Mouse (Mus musculus): Measurements from ENCODE around the gene Gm20388. TPM values are rescaled to one million over a fixed set of nuclear protein-coding genes. Genes with fewer than 3 reads are reported as not detected.

Gene Gm20388
- polyA plus RNA-seq, 1 experiment from 2014 or later: not detected

- H3K27me3 ChIP-seq (ENCODE audit: control insufficient read depth, insufficient read depth, low read length): no peaks in the 10 kb centered on the region
- no peaks in the 10 kb centered on the region; the same call in 1 of the 2 replicates for H3K36me3 ChIP-seq (ENCODE audit: control insufficient read depth, insufficient read depth, low read length)
- no peaks in the 10 kb centered on the region for H3K9me3 ChIP-seq (ENCODE audit: control insufficient read depth, low read length)
- 75% methylated on average over 7 of the region's 7 CpGs for WGBS
- no peak overlapping the region for H3K4me2 ChIP-seq (replicated peaks; ENCODE audit: low read depth, low read length)
- no peak overlapping the region for H3K27ac ChIP-seq (ENCODE audit: low read depth, low read length)
- H3K9ac ChIP-seq (ENCODE audit: low read depth, low read length): no peak overlapping the region
- ATAC-seq (ENCODE audit: low FRiP score, low TSS enrichment): no peak
- peaks cover 15% of the 10 kb centered on the region for H3K4me1 ChIP-seq (ENCODE audit: control insufficient read depth, insufficient read depth, low read length)
- H3K4me3 ChIP-seq (ENCODE audit: low read length): no peak overlapping the region
Observed at GRCm38 (mm10) chr8:121572121-121572520, 1661.5 kb downstream of the Gm20388 start.

GRCm38 (mm10) chr8:121573275-121573674 is 1662.6 kb downstream of the Gm20388 start:
- no peak overlapping the region for H3K4me3 ChIP-seq (ENCODE audit: low read length)
- H3K27me3 ChIP-seq (ENCODE audit: control insufficient read depth, insufficient read depth, low read length): no peaks in the 10 kb centered on the region
- no peaks in the 10 kb centered on the region; the same call in 1 of the 2 replicates for H3K36me3 ChIP-seq (ENCODE audit: control insufficient read depth, insufficient read depth, low read length)
- no peak overlapping the region for H3K27ac ChIP-seq (ENCODE audit: low read depth, low read length)
- peaks cover 22% of the 10 kb centered on the region for H3K4me1 ChIP-seq (ENCODE audit: control insufficient read depth, insufficient read depth, low read length)
- H3K4me2 ChIP-seq (replicated peaks; ENCODE audit: low read depth, low read length): no peak overlapping the region
- ATAC-seq (ENCODE audit: low FRiP score, low TSS enrichment): no peak
- no peaks in the 10 kb centered on the region for H3K9me3 ChIP-seq (ENCODE audit: control insufficient read depth, low read length)
- WGBS: 33% methylated on average over 3 of the region's 3 CpGs
- H3K9ac ChIP-seq (ENCODE audit: low read depth, low read length): no peak overlapping the region

GRCm38 (mm10) chr8:121575661-121576060 is 1665.0 kb downstream of the Gm20388 start:
- ATAC-seq (ENCODE audit: low FRiP score, low TSS enrichment): no peak
- H3K4me2 ChIP-seq (replicated peaks; ENCODE audit: low read depth, low read length): no peak overlapping the region
- no peaks in the 10 kb centered on the region for H3K9me3 ChIP-seq (ENCODE audit: control insufficient read depth, low read length)
- H3K4me1 ChIP-seq (ENCODE audit: control insufficient read depth, insufficient read depth, low read length): peaks cover 22% of the 10 kb centered on the region
- H3K9ac ChIP-seq (ENCODE audit: low read depth, low read length): 0 out of 2 replicates have a peak overlapping the region, but pooled peaks have one; percentile 7
- H3K36me3 ChIP-seq (ENCODE audit: control insufficient read depth, insufficient read depth, low read length): no peaks in the 10 kb centered on the region; the same call in 1 of the 2 replicates
- H3K27ac ChIP-seq (ENCODE audit: low read depth, low read length): no peak overlapping the region
- 68% methylated on average over 3 of the region's 3 CpGs for WGBS
- H3K27me3 ChIP-seq (ENCODE audit: control insufficient read depth, insufficient read depth, low read length): no peaks in the 10 kb centered on the region
- H3K4me3 ChIP-seq (ENCODE audit: low read length): no peak overlapping the region

GRCm38 (mm10) chr8:121577751-121578675 is 1667.4 kb downstream of the Gm20388 start:
- Histone ChIP-seq H3K36me3 (ENCODE audit: control insufficient read depth, insufficient read depth, low read length) (no peaks in the 10 kb centered on the region), H3K9me3 (ENCODE audit: control insufficient read depth, low read length) (no peaks in the 10 kb centered on the region), H3K27ac (ENCODE audit: low read depth, low read length) (no peak overlapping the region), H3K4me2 (replicated peaks; ENCODE audit: low read depth, low read length) (peak overlapping the region; percentile 87), H3K9ac (ENCODE audit: low read depth, low read length) (peak overlapping the region; percentile 70), H3K27me3 (ENCODE audit: control insufficient read depth, insufficient read depth, low read length) (no peaks in the 10 kb centered on the region), H3K4me3 (ENCODE audit: low read length) (peak overlapping the region; percentile 82), H3K4me1 (ENCODE audit: control insufficient read depth, insufficient read depth, low read length) (peaks cover 22% of the 10 kb centered on the region)
- peak; percentile 7 for ATAC-seq (ENCODE audit: low FRiP score, low TSS enrichment)
- WGBS: 2% methylated on average over 44 of the region's 44 CpGs

- WGBS: 1% methylated on average over 60 of the region's 63 CpGs
- Histone ChIP-seq H3K36me3 (ENCODE audit: control insufficient read depth, insufficient read depth, low read length) (no peaks in the 10 kb centered on the region), H3K27ac (ENCODE audit: low read depth, low read length) (no peak within 1 kb of the TSS)
Observed at GRCm38 (mm10) chr8:121578676-121579451, 1668.2 kb downstream of the Gm20388 start, which contains the start of gene Fbxo31. Gene Fbxo31, minus strand, starts transcription at chr8:121578806.

GRCm38 (mm10) chr8:121580465-121580864 is 1669.8 kb downstream of the Gm20388 start:
- H3K4me2 ChIP-seq (replicated peaks; ENCODE audit: low read depth, low read length): no peak overlapping the region
- no peak for ATAC-seq (ENCODE audit: low FRiP score, low TSS enrichment)
- no peaks in the 10 kb centered on the region for H3K9me3 ChIP-seq (ENCODE audit: control insufficient read depth, low read length)
- H3K27me3 ChIP-seq (ENCODE audit: control insufficient read depth, insufficient read depth, low read length): no peaks in the 10 kb centered on the region
- H3K4me3 ChIP-seq (ENCODE audit: low read length): no peak overlapping the region
- H3K36me3 ChIP-seq (ENCODE audit: control insufficient read depth, insufficient read depth, low read length): no peaks in the 10 kb centered on the region
- no peak overlapping the region for H3K9ac ChIP-seq (ENCODE audit: low read depth, low read length)
- H3K27ac ChIP-seq (ENCODE audit: low read depth, low read length): no peak overlapping the region
- 21% methylated on average over 9 of the region's 9 CpGs for WGBS
- peaks cover 17% of the 10 kb centered on the region for H3K4me1 ChIP-seq (ENCODE audit: control insufficient read depth, insufficient read depth, low read length)

More at GRCm38 (mm10) chr8:121578676-121579451, 1668.2 kb downstream of the Gm20388 start, which contains the start of gene Fbxo31:
- H3K9me3 ChIP-seq (ENCODE audit: control insufficient read depth, low read length): no peaks in the 10 kb centered on the region
- peak within 1 kb of the TSS; percentile 87 for H3K4me2 ChIP-seq (replicated peaks; ENCODE audit: low read depth, low read length)
- H3K9ac ChIP-seq (ENCODE audit: low read depth, low read length): peak within 1 kb of the TSS; percentile 70
- no peaks in the 10 kb centered on the region for H3K27me3 ChIP-seq (ENCODE audit: control insufficient read depth, insufficient read depth, low read length)
- peak; percentile 90 for ATAC-seq (ENCODE audit: low FRiP score, low TSS enrichment)
- H3K4me1 ChIP-seq (ENCODE audit: control insufficient read depth, insufficient read depth, low read length): peaks cover 17% of the 10 kb centered on the region
- H3K4me3 ChIP-seq (ENCODE audit: low read length): peak within 1 kb of the TSS; percentile 82

- H3K9me3 ChIP-seq (ENCODE audit: control insufficient read depth, low read length): no peaks in the 10 kb centered on the region
Observed at GRCm38 (mm10) chr8:121583653-121584052, 1673.0 kb downstream of the Gm20388 start.

GRCm38 (mm10) chr8:121584730-121585129 is 1674.1 kb downstream of the Gm20388 start:
- H3K36me3 ChIP-seq (ENCODE audit: control insufficient read depth, insufficient read depth, low read length): no peaks in the 10 kb centered on the region
- H3K4me3 ChIP-seq (ENCODE audit: low read length): peak overlapping the region; percentile 54
- ATAC-seq (ENCODE audit: low FRiP score, low TSS enrichment): no peak
- H3K9ac ChIP-seq (ENCODE audit: low read depth, low read length): peak overlapping the region; percentile 56; the same call in 1 of the 2 replicates
- H3K4me1 ChIP-seq (ENCODE audit: control insufficient read depth, insufficient read depth, low read length): peaks cover 6% of the 10 kb centered on the region; the same call in 1 of the 2 replicates
- H3K27me3 ChIP-seq (ENCODE audit: control insufficient read depth, insufficient read depth, low read length): no peaks in the 10 kb centered on the region
- H3K9me3 ChIP-seq (ENCODE audit: control insufficient read depth, low read length): no peaks in the 10 kb centered on the region
- no peak overlapping the region for H3K27ac ChIP-seq (ENCODE audit: low read depth, low read length)
- 47% methylated on average over 13 of the region's 13 CpGs for WGBS
- H3K4me2 ChIP-seq (replicated peaks; ENCODE audit: low read depth, low read length): peak overlapping the region; percentile 56

More at GRCm38 (mm10) chr8:121583653-121584052, 1673.0 kb downstream of the Gm20388 start:
- Histone ChIP-seq H3K4me1 (ENCODE audit: control insufficient read depth, insufficient read depth, low read length) (peaks cover 4% of the 10 kb centered on the region; the same call in 1 of the 2 replicates), H3K27ac (ENCODE audit: low read depth, low read length) (no peak overlapping the region), H3K36me3 (ENCODE audit: control insufficient read depth, insufficient read depth, low read length) (no peaks in the 10 kb centered on the region), H3K4me2 (replicated peaks; ENCODE audit: low read depth, low read length) (no peak overlapping the region), H3K27me3 (ENCODE audit: control insufficient read depth, insufficient read depth, low read length) (no peaks in the 10 kb centered on the region), H3K9ac (ENCODE audit: low read depth, low read length) (no peak overlapping the region), H3K4me3 (ENCODE audit: low read length) (no peak overlapping the region)
- no peak for ATAC-seq (ENCODE audit: low FRiP score, low TSS enrichment)
- WGBS: 51% methylated on average over 8 of the region's 8 CpGs
